Mouse (Mus musculus): ENCODE results near the gene Crocc.

The Crocc gene

GRCm38 (mm10) chr4:141067516-141068046 lies 7.2 kb upstream of the Crocc start:
- no peak for DNase-seq (ENCODE audit: low read depth, low spot score)

GRCm38 (mm10) chr4:141066709-141067515 lies 6.6 kb upstream of the Crocc start:
- DNase-seq (ENCODE audit: low read depth, low spot score) = no peak

- DNase-seq (ENCODE audit: low read depth, low spot score) = peak; percentile 76
Measured at GRCm38 (mm10) chr4:141065123-141065522, 4.8 kb upstream of the Crocc start.

- no peak for DNase-seq (ENCODE audit: low read depth, low spot score)
Measured at GRCm38 (mm10) chr4:141064104-141064659, 3.8 kb upstream of the Crocc start.

GRCm38 (mm10) chr4:141059616-141060425 lies 529 bp downstream of the Crocc start:
- DNase-seq (ENCODE audit: low read depth, low spot score) = no peak

GRCm38 (mm10) chr4:141058835-141059234 lies 1.5 kb downstream of the Crocc start:
- no peak for DNase-seq (ENCODE audit: low read depth, low spot score)

GRCm38 (mm10) chr4:141056970-141057369 lies 3.4 kb downstream of the Crocc start:
- no peak for DNase-seq (ENCODE audit: low read depth, low spot score)

GRCm38 (mm10) chr4:141053568-141054161 lies 6.7 kb downstream of the Crocc start:
- peak; percentile 85 for DNase-seq (ENCODE audit: low read depth, low spot score)

- DNase-seq (ENCODE audit: low read depth, low spot score) = peak; percentile 78
Measured at GRCm38 (mm10) chr4:141053138-141053537, 7.2 kb downstream of the Crocc start.

- no peak for DNase-seq (ENCODE audit: low read depth, low spot score)
Measured at GRCm38 (mm10) chr4:141052442-141052841, 7.9 kb downstream of the Crocc start.

GRCm38 (mm10) chr4:141049476-141049835 lies 10.9 kb downstream of the Crocc start:
- no peak for DNase-seq (ENCODE audit: low read depth, low spot score)

GRCm38 (mm10) chr4:141048810-141049475 lies 11.4 kb downstream of the Crocc start:
- no peak for DNase-seq (ENCODE audit: low read depth, low spot score)

- no peak for DNase-seq (ENCODE audit: low read depth, low spot score)
Measured at GRCm38 (mm10) chr4:141044816-141045215, 15.5 kb downstream of the Crocc start.

- DNase-seq (ENCODE audit: low read depth, low spot score) = no peak
Measured at GRCm38 (mm10) chr4:141041117-141041516, 19.2 kb downstream of the Crocc start.

- DNase-seq (ENCODE audit: low read depth, low spot score) = no peak
Measured at GRCm38 (mm10) chr4:141033606-141034549, 26.5 kb downstream of the Crocc start.

GRCm38 (mm10) chr4:141031733-141032132 lies 28.6 kb downstream of the Crocc start:
- DNase-seq (ENCODE audit: low read depth, low spot score) = no peak

GRCm38 (mm10) chr4:141030541-141031206 lies 29.7 kb downstream of the Crocc start:
- DNase-seq (ENCODE audit: low read depth, low spot score) = no peak

- no peak for DNase-seq (ENCODE audit: low read depth, low spot score)
Measured at GRCm38 (mm10) chr4:141024992-141025391, 35.4 kb downstream of the Crocc start.

- no peak for DNase-seq (ENCODE audit: low read depth, low spot score)
Measured at GRCm38 (mm10) chr4:141024052-141024451, 36.3 kb downstream of the Crocc start.

GRCm38 (mm10) chr4:141021614-141021929 lies 38.8 kb downstream of the Crocc start:
- no peak for DNase-seq (ENCODE audit: low read depth, low spot score)
